Comparison of ENCODE assay signal across 7 mouse cellular contexts in genomic region chr17:47873341-47873791, GRCm38 (mm10). TPM values are rescaled to one million over a fixed set of nuclear protein-coding genes. Genes with fewer than 3 reads are reported as not detected.
DNase-seq lines count a peak whose midpoint lies in the region; ATAC-seq and TF ChIP-seq lines count a peak whose summit lies in the region.

No protein-coding gene starts in this region.

- H3K4me1 ChIP-seq in intestine, postnatal 0 days (replicated peaks; ENCODE audit: control insufficient read depth, insufficient read depth, low read length): no peaks in the 10 kb centered on the region
- peaks cover 82% of the 10 kb centered on the region for H3K4me1 ChIP-seq in midbrain, embryonic 10.5 days

- H3K27me3 ChIP-seq in intestine, postnatal 0 days (replicated peaks; ENCODE audit: control insufficient read depth, insufficient read depth, low read length): no peaks in the 10 kb centered on the region
- peaks cover 8% of the 10 kb centered on the region; the same call in 1 of the 2 replicates for H3K27me3 ChIP-seq in midbrain, embryonic 10.5 days (ENCODE audit: low read depth, poor library complexity, severe bottlenecking)

- peak overlapping the region; percentile 47 for H3K4me2 ChIP-seq in intestine, postnatal 0 days (replicated peaks; ENCODE audit: low read depth)

- peak; percentile 90 for ATAC-seq in granulocyte monocyte progenitor cell, adult 5-6 weeks (replicated peaks; ENCODE audit: poor library complexity, severe bottlenecking)
- peak; percentile 70 for ATAC-seq in intestine, postnatal 0 days

- no peak overlapping the region for H3K27ac ChIP-seq in intestine, postnatal 0 days (ENCODE audit: low read depth, low read length)
- H3K27ac ChIP-seq in midbrain, embryonic 10.5 days (replicated peaks): peak overlapping the region; percentile 87

- no peaks in the 10 kb centered on the region for H3K9me3 ChIP-seq in intestine, postnatal 0 days (ENCODE audit: control insufficient read depth)
- H3K9me3 ChIP-seq in midbrain, embryonic 10.5 days (replicated peaks): no peaks in the 10 kb centered on the region

- no peak overlapping the region for H3K9ac ChIP-seq in intestine, postnatal 0 days (ENCODE audit: low read depth, low read length)

- H3K4me3 ChIP-seq in intestine, postnatal 0 days (ENCODE audit: low read depth, low read length): no peak overlapping the region
- peak overlapping the region; percentile 16; the same call in 1 of the 2 replicates for H3K4me3 ChIP-seq in midbrain, embryonic 10.5 days

- peak; percentile 93 for TF ChIP-seq CTCF in intestine, postnatal 0 days (IDR thresholded peaks at IDR 0.05; ENCODE audit: low read depth)

- peak; percentile 71 to 77 for DNase-seq in adrenal gland, adult 18-20 months (ENCODE audit: low spot score in 2 of 2)
- DNase-seq in embryo, embryonic 9.5 days (ENCODE audit: extremely low spot score): peak; percentile 81
- peak; percentile 89 for DNase-seq in left cerebral cortex, postnatal 36 days (ENCODE audit: low spot score in 2 of 2)
- peak; percentile 80 for DNase-seq in midbrain, embryonic 10.5 days (ENCODE audit: low spot score)
- peak; percentile 76 for DNase-seq in skeletal muscle tissue, adult 2 months (ENCODE audit: low read depth, low spot score)

- intact Hi-C loops in left cerebral cortex, postnatal 36 days (cut with DNase I): loop anchor here (1.0 to 2.0 kb wide), 2 partner anchors 172 to 227 kb away; no protein-coding TSS in a partner anchor

- H3K36me3 ChIP-seq in intestine, postnatal 0 days (ENCODE audit: control insufficient read depth, insufficient read depth): peaks cover 78% of the 10 kb centered on the region
- peaks cover 99% of the 10 kb centered on the region for H3K36me3 ChIP-seq in midbrain, embryonic 10.5 days

- WGBS in intestine, postnatal 0 days: 9% methylated on average over 9 of the region's 9 CpGs
- 23% methylated on average over 9 of the region's 9 CpGs for WGBS in midbrain, embryonic 10.5 days

RNA-seq across cellular contexts. Expression of gene Mdfi, which starts 38.9 kb away (rescaled TPM):
- total RNA-seq in adrenal gland, adult 18-20 months (2021): 1 to 10 TPM in 1 of 2 experiments, under 1 TPM in 1; 0.42 to 1.2 TPM
- 3.7 and 5.5 TPM in 2 replicates for total RNA-seq in granulocyte monocyte progenitor cell, adult 5-6 weeks (2014; fragmentation: Nextera tagmentation)
- 2.7 and 4.9 TPM in 2 replicates for total RNA-seq in granulocyte monocyte progenitor cell, adult 5-6 weeks (2017)
- 1.7 and 2.1 TPM in 2 replicates for polyA plus RNA-seq in intestine, postnatal 0 days (2015; fragmentation: Nextera tagmentation; extraction: Ambion mirVana)
- total RNA-seq in left cerebral cortex, postnatal 36 days (2021): 1 to 10 TPM in 1 of 2 experiments, under 1 TPM in 1; 0.81 to 1.1 TPM
- 10.6 and 12.9 TPM in 2 replicates for polyA plus RNA-seq in midbrain, embryonic 10.5 days (2016; fragmentation: Nextera tagmentation; extraction: Ambion mirVana)

RNA-seq across cellular contexts. Expression of gene Foxp4, which starts 51.1 kb away (rescaled TPM):
- 10 to 100 TPM; 20.0 to 26.1 TPM for total RNA-seq in adrenal gland, adult 18-20 months (2021)
- total RNA-seq in granulocyte monocyte progenitor cell, adult 5-6 weeks (2014; fragmentation: Nextera tagmentation): 16.9 and 29.3 TPM in 2 replicates
- total RNA-seq in granulocyte monocyte progenitor cell, adult 5-6 weeks (2017): 3.4 and 4.0 TPM in 2 replicates
- polyA plus RNA-seq in intestine, postnatal 0 days (2015; fragmentation: Nextera tagmentation; extraction: Ambion mirVana): 12.9 and 13.3 TPM in 2 replicates
- total RNA-seq in left cerebral cortex, postnatal 36 days (2021): 10 to 100 TPM; 44.1 to 55.9 TPM
- polyA plus RNA-seq in midbrain, embryonic 10.5 days (2016; fragmentation: Nextera tagmentation; extraction: Ambion mirVana): 21.8 and 25.5 TPM in 2 replicates
